In genomic region chr3:144580281-144580680, GRCm38 (mm10) we compare ENCODE assay signal across 19 mouse cellular contexts. TPM values are rescaled to one million over a fixed set of nuclear protein-coding genes. Genes with fewer than 3 reads are reported as not detected.
DNase-seq lines count a peak whose midpoint lies in the region; ATAC-seq and TF ChIP-seq lines count a peak whose summit lies in the region.
"Had no signal": no experiment of that assay in that cellular context is flagged by ENCODE, and none has a peak within 500 bp of the region (broad histone marks: within the 10 kb centered on the region; RNA-seq: fewer than 3 reads in every experiment).

No protein-coding gene starts in this region.

- 62% methylated on average over 7 of the region's 7 CpGs for WGBS in heart, postnatal 0 days
- 49% methylated on average over 7 of the region's 7 CpGs for WGBS in heart, adult 2 months
- WGBS in midbrain, embryonic 11.5 days: 93% methylated on average over 7 of the region's 7 CpGs
- WGBS in midbrain, embryonic 10.5 days: 95% methylated on average over 7 of the region's 7 CpGs

- H3K27ac ChIP-seq in heart, postnatal 0 days (ENCODE audit: low read depth): 0 out of 2 replicates have a peak overlapping the region, but pooled peaks have one; percentile 1
- H3K27ac ChIP-seq in heart, adult 2 months: no peak overlapping the region
- H3K27ac ChIP-seq in midbrain, embryonic 11.5 days (ENCODE audit: low read depth, low read length): no peak overlapping the region
- H3K27ac ChIP-seq in midbrain, embryonic 10.5 days (replicated peaks): no peak overlapping the region
- H3K27ac ChIP-seq: forebrain, embryonic 10.5 days; heart, embryonic 13.5 days; hindbrain, embryonic 10.5 days; hindbrain, embryonic 14.5 days had no signal

- peaks cover 7% of the 10 kb centered on the region; the same call in 1 of the 2 replicates for H3K79me2 ChIP-seq in heart, adult 2 months (replicated peaks; ENCODE audit: control insufficient read depth, insufficient read depth, low read length)

- peaks cover 14% of the 10 kb centered on the region for H3K36me3 ChIP-seq in heart, postnatal 0 days (replicated peaks; ENCODE audit: control insufficient read depth, insufficient read depth, low read length)
- H3K36me3 ChIP-seq in heart, adult 2 months (ENCODE audit: control insufficient read depth, insufficient read depth, low read length): peaks cover 31% of the 10 kb centered on the region
- peaks cover 11% of the 10 kb centered on the region for H3K36me3 ChIP-seq in midbrain, embryonic 11.5 days (ENCODE audit: control insufficient read depth, insufficient read depth, low read length)
- peaks cover 79% of the 10 kb centered on the region for H3K36me3 ChIP-seq in midbrain, embryonic 10.5 days

- H3K4me3 ChIP-seq in heart, postnatal 0 days (ENCODE audit: low read depth, low read length): no peak overlapping the region
- no peak overlapping the region for H3K4me3 ChIP-seq in heart, adult 2 months
- no peak overlapping the region for H3K4me3 ChIP-seq in midbrain, embryonic 11.5 days (ENCODE audit: low read depth, low read length)
- no peak overlapping the region for H3K4me3 ChIP-seq in midbrain, embryonic 10.5 days
- H3K4me3 ChIP-seq: erythroblast, embryonic 14.5 days; forebrain, embryonic 10.5 days; heart, embryonic 13.5 days; hindbrain, embryonic 10.5 days had no signal

- no peaks in the 10 kb centered on the region for H3K27me3 ChIP-seq in heart, postnatal 0 days (ENCODE audit: control insufficient read depth, insufficient read depth, low read length)
- H3K27me3 ChIP-seq in heart, adult 2 months (ENCODE audit: control insufficient read depth, insufficient read depth, low read length): no peaks in the 10 kb centered on the region
- no peaks in the 10 kb centered on the region for H3K27me3 ChIP-seq in midbrain, embryonic 11.5 days (ENCODE audit: control insufficient read depth, insufficient read depth, low read length)
- H3K27me3 ChIP-seq in midbrain, embryonic 10.5 days (ENCODE audit: low read depth, poor library complexity, severe bottlenecking): no peaks in the 10 kb centered on the region
- H3K27me3 ChIP-seq: heart, embryonic 13.5 days had no signal

- H3K4me2 ChIP-seq in heart, postnatal 0 days (ENCODE audit: low read depth, low read length): no peak overlapping the region
- H3K4me2 ChIP-seq in midbrain, embryonic 11.5 days: no peak overlapping the region
- H3K4me2 ChIP-seq: heart, embryonic 13.5 days; hindbrain, embryonic 14.5 days had no signal

- DNase-seq in heart, postnatal 0 days (ENCODE audit: low spot score): no peak
- DNase-seq in heart, adult 2 months: no peak
- peak; percentile 30 to 31 for DNase-seq in kidney, postnatal 36 days
- DNase-seq in kidney, adult 11 months: no peak
- DNase-seq in midbrain, embryonic 11.5 days (ENCODE audit: low spot score, missing footprints): peak; percentile 61
- DNase-seq in midbrain, embryonic 10.5 days (ENCODE audit: low spot score): no peak
- DNase-seq in thymus, postnatal 36 days: no peak
- DNase-seq: adrenal gland, adult 2 months; adrenal gland, postnatal 25 days; cerebellum, adult 18-20 months; cerebellum, adult 9-11 months; cerebellum, postnatal 36 days; heart, postnatal 10 days had no signal

- no peak for TF ChIP-seq POLR2A in heart, adult 2 months (IDR thresholded peaks at IDR 0.05; ENCODE audit: insufficient read depth, low read depth, low read length)

- H3K9me3 ChIP-seq in heart, postnatal 0 days (replicated peaks; ENCODE audit: control insufficient read depth, low read length): no peaks in the 10 kb centered on the region
- H3K9me3 ChIP-seq in midbrain, embryonic 11.5 days (ENCODE audit: control insufficient read depth, low read length): no peaks in the 10 kb centered on the region
- H3K9me3 ChIP-seq in midbrain, embryonic 10.5 days (replicated peaks): no peaks in the 10 kb centered on the region
- H3K9me3 ChIP-seq: forebrain, embryonic 10.5 days; heart, embryonic 13.5 days; hindbrain, embryonic 10.5 days had no signal

- no peak overlapping the region for H3K9ac ChIP-seq in heart, postnatal 0 days (replicated peaks; ENCODE audit: low read depth, low read length)
- no peak overlapping the region for H3K9ac ChIP-seq in heart, adult 2 months (ENCODE audit: low read depth, low read length)
- H3K9ac ChIP-seq in midbrain, embryonic 11.5 days (ENCODE audit: low read length): no peak overlapping the region
- H3K9ac ChIP-seq: heart, embryonic 13.5 days; hindbrain, embryonic 14.5 days had no signal

- peaks cover 30% of the 10 kb centered on the region for H3K4me1 ChIP-seq in heart, postnatal 0 days (ENCODE audit: control insufficient read depth, insufficient read depth)
- peaks cover 10% of the 10 kb centered on the region for H3K4me1 ChIP-seq in heart, adult 2 months (ENCODE audit: control insufficient read depth, insufficient read depth, low read length)
- H3K4me1 ChIP-seq in midbrain, embryonic 11.5 days (ENCODE audit: control insufficient read depth, insufficient read depth, low read length): no peaks in the 10 kb centered on the region
- peaks cover 5% of the 10 kb centered on the region; the same call in 1 of the 2 replicates for H3K4me1 ChIP-seq in midbrain, embryonic 10.5 days
- H3K4me1 ChIP-seq: forebrain, embryonic 10.5 days; hindbrain, embryonic 10.5 days had no signal

- TF ChIP-seq CTCF in heart, postnatal 0 days (IDR thresholded peaks at IDR 0.05; ENCODE audit: low read depth): no peak
- TF ChIP-seq CTCF in heart, adult 2 months (IDR thresholded peaks at IDR 0.05): no peak

- no peak for TF ChIP-seq EP300 in heart, postnatal 0 days (IDR thresholded peaks at IDR 0.05; ENCODE audit: low read depth)
- TF ChIP-seq EP300 in heart, adult 2 months (IDR thresholded peaks at IDR 0.05; ENCODE audit: insufficient read depth, low read depth, low read length): no peak

- intact Hi-C loops in heart, adult 2 months (cut with DNase I): loop anchor here (5.0 kb wide), 1 partner anchor 37 kb away; no protein-coding TSS in a partner anchor

- ATAC-seq in heart, postnatal 0 days (ENCODE audit: insufficient read depth, low read depth): no peak
- no peak for ATAC-seq in midbrain, embryonic 11.5 days (ENCODE audit: low FRiP score)
- ATAC-seq: forebrain, embryonic 14.5 days had no signal

RNA-seq across cellular contexts. Expression of gene Selenof, which starts 10.2 kb away (rescaled TPM):
- 245 and 260 TPM in 2 replicates for total RNA-seq in heart, postnatal 0 days (2014; rRNA removed; ENCODE audit: low replicate concordance)
- polyA plus RNA-seq in heart, postnatal 0 days (2015; fragmentation: Nextera tagmentation; extraction: Ambion mirVana): 416 and 439 TPM in 2 replicates
- 100 to 1,000 TPM; 127 to 136 TPM for total RNA-seq in heart, adult 2 months (2021)
- polyA plus RNA-seq in heart, adult 2 months (2012; rRNA removed): 97.2 and 155 TPM in 2 replicates
- polyA plus RNA-seq in midbrain, embryonic 11.5 days (2014; fragmentation: Nextera tagmentation; extraction: Ambion mirVana): 414 and 426 TPM in 2 replicates
- 513 and 526 TPM in 2 replicates for polyA plus RNA-seq in midbrain, embryonic 10.5 days (2016; fragmentation: Nextera tagmentation; extraction: Ambion mirVana)

RNA-seq across cellular contexts. Expression of gene Hs2st1, which starts 10.3 kb away (rescaled TPM):
- total RNA-seq in heart, postnatal 0 days (2014; rRNA removed; ENCODE audit: low replicate concordance): 9.0 and 16.1 TPM in 2 replicates
- 3.3 and 3.5 TPM in 2 replicates for polyA plus RNA-seq in heart, postnatal 0 days (2015; fragmentation: Nextera tagmentation; extraction: Ambion mirVana)
- 1 to 10 TPM; 7.2 to 8.4 TPM for total RNA-seq in heart, adult 2 months (2021)
- 2.3 and 5.2 TPM in 2 replicates for polyA plus RNA-seq in heart, adult 2 months (2012; rRNA removed)
- 16.5 and 16.9 TPM in 2 replicates for polyA plus RNA-seq in midbrain, embryonic 11.5 days (2014; fragmentation: Nextera tagmentation; extraction: Ambion mirVana)
- polyA plus RNA-seq in midbrain, embryonic 10.5 days (2016; fragmentation: Nextera tagmentation; extraction: Ambion mirVana): 14.9 and 15.1 TPM in 2 replicates

Comparison
In these comparisons a context has a peak if more than half of its experiments do, and no peak if none do; other contexts are left out.
1. DNase-seq: peak in kidney, postnatal 36 days (2 of 2) and midbrain, embryonic 11.5 days (single experiment); none in heart, postnatal 0 days (single experiment), heart, adult 2 months (0 of 2), kidney, adult 11 months (single experiment), midbrain, embryonic 10.5 days (single experiment) and thymus, postnatal 36 days (0 of 2).